Mouse (Mus musculus) gastrocnemius, postnatal 36 days (tissue): ENCODE results near the gene Mettl6. TPM values are rescaled to one million over a fixed set of nuclear protein-coding genes. Genes with fewer than 3 reads are reported as not detected.
"Not testable (repeated sequence)": the region's sequence is repeated elsewhere in the genome, so short reads cannot be mapped to it uniquely, and the experiment has no call there.

Experiments used
- DNase-seq, 2 experiments: peaks; one replicate each; pipeline ENCODE4 v3.0.0; 2022
- intact Hi-C: fragments of 180-260 bp; cut with DNase I; formaldehyde crosslinking; loops from one replicate; pipeline ENCODE4 v1.15.1; 2025
- total RNA-seq, 2 experiments: library from RNA; stranded (reverse); gene quantifications; 2 replicates each; pipeline ENCODE4 v1.2.3; 2021

Mettl6 gene
- total RNA-seq, 2 experiments from 2014 or later, result 6.3 to 7.1 TPM

GRCm38 (mm10) chr14:31486465-31486864, 8.4 kb downstream of the Mettl6 start:
- intact Hi-C loops, result no loop called here
- no peak for DNase-seq

DNA sequence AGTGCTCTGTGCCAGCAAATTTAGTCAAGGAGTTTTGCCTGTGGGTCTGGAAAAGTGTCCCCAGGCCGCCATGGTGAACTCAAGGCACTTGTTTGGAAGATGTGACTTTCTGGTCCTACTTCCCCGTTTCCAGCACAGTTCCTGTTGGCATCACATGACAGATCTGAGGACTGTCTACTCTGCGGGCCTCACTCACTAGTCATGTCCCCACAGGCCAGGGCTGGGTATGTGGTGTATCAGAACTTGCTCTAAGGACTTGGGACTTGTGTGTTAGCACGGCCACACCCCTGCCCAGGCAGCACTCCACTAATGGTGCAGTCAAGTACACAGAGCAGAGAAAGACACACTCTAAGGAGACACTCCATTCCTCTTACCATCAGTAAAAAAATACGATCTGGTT, 12.4 kb downstream of the Mettl6 start:
- intact Hi-C loops, result no loop called here
- DNase-seq, result no peak

GRCm38 (mm10) chr14:31473297-31473696, 21.5 kb downstream of the Mettl6 start:
- no peak for DNase-seq
- intact Hi-C loops, result loop anchor here (2.0 to 5.0 kb wide), 2 partner anchors 106 to 200 kb away; no protein-coding TSS in a partner anchor

DNA sequence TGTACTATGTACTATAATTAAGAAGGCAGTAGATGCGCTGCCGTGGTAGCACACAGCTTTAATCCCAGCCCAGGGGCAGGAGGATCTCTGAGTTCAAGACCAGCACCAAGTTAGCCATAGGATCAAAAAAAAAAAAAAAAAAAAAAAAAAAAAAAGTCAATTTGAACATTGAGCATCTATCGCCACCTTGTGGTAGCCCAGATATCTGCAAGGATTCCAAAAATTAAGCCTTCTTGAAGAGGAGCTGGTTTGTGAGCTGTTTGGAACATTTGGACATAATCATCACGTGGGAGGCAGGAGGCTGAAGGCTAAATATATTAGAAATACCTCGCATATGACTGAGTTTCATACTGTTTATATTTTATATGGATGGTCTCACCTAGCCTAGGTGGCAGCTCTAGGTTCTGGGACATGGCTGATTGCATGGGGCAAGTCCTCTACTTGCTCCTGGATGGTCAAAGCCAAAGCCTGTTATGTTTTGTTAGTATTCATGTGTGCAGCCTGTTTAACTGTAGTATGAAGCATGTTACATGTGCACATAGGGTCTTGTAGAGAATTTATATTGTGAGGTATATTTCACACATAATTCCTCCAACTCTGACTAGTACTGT, 22.3 kb downstream of the Mettl6 start:
- DNase-seq, result peak in 1 of 2 experiments; percentile 21
- intact Hi-C loops, result loop anchor here (2.0 to 5.0 kb wide), 2 partner anchors 105 to 200 kb away; no protein-coding TSS in a partner anchor

- intact Hi-C loops, result loop anchor here (2.0 to 5.0 kb wide), 3 partner anchors 33 to 102 kb away; partner anchors contain the start of gene Sh3bp5
- DNase-seq, result no peak
Measured at GRCm38 (mm10) chr14:31469711-31470110, 25.1 kb downstream of the Mettl6 start.

GRCm38 (mm10) chr14:31464176-31464575, 30.7 kb downstream of the Mettl6 start:
- intact Hi-C loops, result no loop called here
- no peak for DNase-seq

DNA sequence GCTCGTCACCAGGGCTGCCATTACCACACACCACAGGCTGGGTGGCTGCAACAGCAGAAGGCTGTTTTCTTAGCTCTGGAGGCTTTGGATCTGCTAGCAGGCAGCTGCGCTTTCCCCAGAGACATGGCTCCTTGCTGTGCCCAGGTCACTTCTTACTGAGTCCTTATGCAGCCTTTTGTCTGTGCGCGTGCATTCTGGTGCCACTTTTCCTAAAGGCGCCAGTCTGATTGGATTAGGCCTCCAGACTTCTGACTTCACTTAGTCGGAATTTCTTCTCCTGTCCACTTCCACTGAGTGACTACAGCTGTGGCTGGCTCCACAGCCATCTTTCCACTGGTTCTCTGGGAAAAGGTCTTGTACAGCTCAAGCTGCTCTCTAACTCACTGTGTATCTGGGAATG, 32.0 kb downstream of the Mettl6 start:
- DNase-seq, result no peak
- intact Hi-C loops, result no loop called here

- intact Hi-C loops, DNase-seq: not testable (repeated sequence)
Measured at GRCm38 (mm10) chr14:31462226-31462625, 32.6 kb downstream of the Mettl6 start.

GRCm38 (mm10) chr14:31458006-31458405, 36.8 kb downstream of the Mettl6 start:
- no peak for DNase-seq

GRCm38 (mm10) chr14:31456064-31456721, 38.6 kb downstream of the Mettl6 start:
- intact Hi-C loops, result no loop called here
- DNase-seq, result no peak

More at GRCm38 (mm10) chr14:31458006-31458405, 36.8 kb downstream of the Mettl6 start:
- intact Hi-C loops, result no loop called here

DNA sequence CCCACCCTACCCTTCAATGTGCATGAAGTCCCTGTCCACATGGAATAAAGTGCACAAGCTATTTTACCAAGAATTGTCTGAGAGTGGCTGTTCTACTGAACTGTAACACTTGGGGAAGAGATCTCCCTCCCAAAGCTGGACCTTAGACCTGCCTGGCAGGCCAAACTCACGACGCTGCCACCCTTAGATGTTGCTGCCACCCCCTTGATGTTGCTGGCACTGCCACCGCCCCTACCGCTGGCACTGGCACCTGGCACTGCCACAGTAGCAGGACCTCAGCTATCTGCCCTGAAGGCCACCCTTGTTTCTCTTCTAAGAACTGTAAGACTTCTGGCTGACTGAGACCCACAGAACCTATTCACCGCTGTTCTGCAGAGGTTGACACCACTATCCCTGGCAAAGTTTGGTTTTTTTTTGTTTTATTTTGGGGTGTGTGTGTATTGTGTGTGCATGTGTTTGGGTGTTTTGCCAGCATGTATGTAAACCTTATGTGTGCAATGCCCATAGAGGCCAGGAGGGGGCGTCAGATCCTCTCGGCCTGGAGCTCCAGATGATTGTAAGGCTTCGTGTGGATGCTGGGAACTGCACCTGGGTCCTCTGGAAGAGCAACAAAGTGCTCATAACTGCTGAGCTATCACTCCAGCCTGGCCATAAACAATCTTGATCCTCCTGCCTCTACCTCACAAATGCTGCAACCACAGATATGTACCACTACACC, 39.8 kb downstream of the Mettl6 start:
- no peak for DNase-seq
- intact Hi-C loops, result no loop called here

DNA sequence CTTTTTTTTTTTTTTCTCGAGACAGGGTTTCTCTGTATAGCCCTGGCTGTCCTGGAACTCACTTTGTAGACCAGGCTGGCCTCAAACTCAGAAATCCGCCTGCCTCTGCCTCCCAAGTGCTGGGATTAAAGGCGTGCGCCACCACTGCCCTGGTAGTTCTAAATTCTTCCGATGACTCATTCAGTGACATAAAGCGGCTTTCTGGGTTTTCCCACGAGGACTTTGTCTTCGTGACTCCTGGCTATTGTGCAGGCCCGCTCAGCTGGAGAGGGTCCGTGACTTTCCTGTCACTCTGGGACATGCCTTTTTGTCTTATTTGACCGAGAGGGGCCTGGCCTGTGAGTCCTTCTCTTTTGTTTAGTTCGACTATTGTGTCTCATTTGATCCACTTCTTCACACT, 40.9 kb downstream of the Mettl6 start:
- DNase-seq, intact Hi-C loops: not testable (repeated sequence)

DNA sequence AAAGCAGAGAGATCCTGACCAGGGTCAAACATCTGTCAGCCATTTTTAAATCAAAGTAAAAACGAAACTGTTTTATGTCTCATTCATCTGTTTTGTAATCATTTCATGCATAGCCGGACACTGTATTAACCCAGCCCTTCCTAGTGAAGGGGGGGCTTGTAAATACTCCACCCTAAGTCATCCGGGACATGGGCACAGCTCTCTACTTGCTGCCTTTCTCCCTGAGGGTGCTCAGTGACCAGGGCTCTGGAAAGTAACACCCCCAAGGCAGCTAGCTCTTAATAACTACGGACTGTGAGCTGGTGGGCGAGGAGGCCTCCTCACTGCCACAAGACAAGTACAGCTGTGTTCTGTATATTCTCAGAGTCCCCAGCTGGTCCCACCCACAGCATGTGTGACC, 45.8 kb downstream of the Mettl6 start:
- no peak for DNase-seq
- intact Hi-C loops, result no loop called here

- intact Hi-C loops, result no loop called here
- no peak for DNase-seq
Measured at GRCm38 (mm10) chr14:31443616-31444015, 51.2 kb downstream of the Mettl6 start.

DNA sequence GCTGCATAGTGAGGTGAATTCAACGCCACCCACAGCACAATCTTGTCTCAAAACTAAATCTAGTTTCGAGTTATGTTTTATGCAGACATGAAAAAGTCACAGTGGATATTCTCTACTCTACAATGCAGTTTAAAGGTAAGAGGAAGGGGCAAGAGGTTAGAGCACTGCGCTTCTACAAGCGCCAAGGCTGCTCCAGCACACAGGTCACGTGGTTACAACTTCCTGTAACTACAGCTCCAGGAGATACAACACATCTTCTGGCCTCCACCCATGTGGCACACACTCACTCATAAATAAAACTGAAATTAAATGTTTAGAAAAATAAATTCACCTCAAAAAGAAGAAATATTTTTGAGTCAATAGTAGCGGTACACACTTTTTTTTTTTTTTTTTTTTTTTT, 54.1 kb downstream of the Mettl6 start:
- intact Hi-C loops, result no loop called here
- no peak for DNase-seq

DNA sequence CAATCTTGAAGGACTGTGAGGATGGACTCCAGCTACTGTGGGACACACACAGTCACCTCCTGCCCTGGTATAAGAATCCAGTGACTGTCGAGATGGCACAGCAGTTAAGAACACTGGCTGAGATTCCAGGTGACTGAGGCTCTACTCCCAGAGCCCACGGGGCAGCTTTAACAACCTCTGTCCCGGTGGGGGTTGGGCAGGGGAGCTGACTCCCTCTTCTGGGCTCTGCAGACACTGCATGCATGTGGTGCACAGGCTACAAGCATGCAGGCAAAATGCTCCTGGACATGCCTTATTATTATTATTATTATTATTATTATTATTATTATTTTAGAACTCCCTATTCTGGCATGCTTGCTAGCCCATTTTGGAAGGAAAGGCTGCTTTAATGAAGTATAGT, 54.6 kb downstream of the Mettl6 start:
- DNase-seq, result no peak
- intact Hi-C loops, result no loop called here

DNA sequence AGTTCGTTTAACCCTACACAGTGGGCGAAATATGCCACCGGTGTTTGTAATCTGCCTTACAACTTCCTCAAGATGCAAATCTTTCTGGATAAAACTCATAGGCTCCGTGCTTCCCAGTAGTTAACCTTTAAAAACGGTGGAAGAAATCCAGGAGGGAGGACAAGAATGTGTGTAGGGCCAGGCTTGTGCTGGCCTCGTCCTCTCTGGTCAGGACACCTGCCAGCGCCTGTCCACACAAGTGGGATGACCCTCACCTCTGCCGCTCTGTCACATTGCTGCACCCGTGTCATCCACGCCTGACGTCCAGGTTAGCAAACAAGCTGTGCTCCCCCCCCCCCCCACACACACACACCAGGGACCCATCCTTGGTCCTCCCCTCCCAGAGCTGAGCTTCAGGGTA, 55.6 kb downstream of the Mettl6 start:
- intact Hi-C loops, result no loop called here
- no peak for DNase-seq

- no peak for DNase-seq
- intact Hi-C loops, result loop anchor here (2.0 kb wide), 1 partner anchor 33 kb away; no protein-coding TSS in a partner anchor
Measured at GRCm38 (mm10) chr14:31437826-31438529, 56.9 kb downstream of the Mettl6 start.

DNA sequence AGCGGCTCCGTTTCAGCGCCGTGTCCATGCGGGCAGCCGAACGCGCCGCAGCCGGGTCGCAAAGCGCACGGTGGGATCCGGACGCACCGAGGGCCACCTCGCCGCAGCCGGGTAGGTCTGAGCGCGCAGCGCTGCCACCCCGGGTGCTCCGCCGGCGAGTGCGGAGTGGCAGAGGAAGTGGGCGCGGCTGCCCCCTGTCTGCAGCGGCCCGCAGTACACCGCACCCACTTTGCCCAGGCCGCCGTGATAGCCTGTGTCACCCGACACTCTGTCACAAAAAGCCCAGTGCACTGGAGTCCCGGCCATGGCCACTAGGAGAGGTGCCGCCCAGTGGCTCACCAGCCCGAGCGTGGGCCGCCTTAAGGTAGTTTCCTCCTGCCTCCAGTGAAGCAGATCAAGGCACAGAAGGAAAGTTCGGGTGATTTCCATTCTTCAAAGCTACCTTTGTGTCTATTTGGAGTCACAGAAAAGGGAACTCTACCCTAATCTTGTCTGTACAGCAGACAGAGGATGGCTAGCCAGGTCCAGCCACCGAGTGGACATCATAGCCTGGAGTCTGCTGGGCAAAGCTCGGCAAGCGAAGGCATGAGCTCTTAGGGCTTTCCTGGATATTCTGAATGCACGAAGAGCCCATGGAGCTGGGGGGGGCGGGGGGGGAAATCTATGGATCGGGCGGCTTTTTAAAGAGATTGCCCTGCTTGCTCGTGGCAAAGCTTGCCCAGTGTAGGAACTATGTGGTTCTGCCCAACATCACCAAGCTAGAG, 58.7 kb downstream of the Mettl6 start, which contains the start of gene Sh3bp5:
Gene Sh3bp5 (minus strand): TSS at position 149 of the 764 bp plus-strand sequence.
- intact Hi-C loops, result loop anchor here (1.0 to 2.0 kb wide), 3 partner anchors 21 to 50 kb away; no protein-coding TSS in a partner anchor
- peak; percentile 87 to 95 for DNase-seq
